Mouse (Mus musculus): ENCODE measurements at regions not wholly inside any gene's neighbourhood (a gene's known extent, or its start where the extent isn't known, plus 50 kb on each side); places are given as distances from the start of the nearest gene placed in this dataset.
"Not testable (repeated sequence)": the region's sequence is repeated elsewhere in the genome, so short reads cannot be mapped to it uniquely, and the experiment has no call there.

GRCm38 (mm10) chr15:25229807-25230206 is 183.8 kb downstream of the Basp1 start:
- no peak overlapping the region for H3K9ac ChIP-seq
- no peaks in the 10 kb centered on the region for H3K36me3 ChIP-seq (replicated peaks; ENCODE audit: control insufficient read depth, insufficient read depth)
- no peak overlapping the region for H3K4me3 ChIP-seq (replicated peaks; ENCODE audit: low read length)
- DNase-seq (ENCODE audit: low spot score): no peak
- WGBS: 84% methylated on average over 11 of the region's 11 CpGs
- no peaks in the 10 kb centered on the region for H3K27me3 ChIP-seq (ENCODE audit: control insufficient read depth, insufficient read depth, low read length)
- no peaks in the 10 kb centered on the region for H3K4me1 ChIP-seq (replicated peaks; ENCODE audit: control insufficient read depth, insufficient read depth, low read length)
- no peak overlapping the region for H3K27ac ChIP-seq
- no peak overlapping the region for H3K4me2 ChIP-seq (replicated peaks)
- ATAC-seq (ENCODE audit: low FRiP score): no peak; the same call in 1 of the 2 replicates
- no peaks in the 10 kb centered on the region for H3K9me3 ChIP-seq (ENCODE audit: control insufficient read depth, low read length)

GRCm38 (mm10) chr15:25227496-25227895 is 186.1 kb downstream of the Basp1 start:
- ATAC-seq (ENCODE audit: low FRiP score): no peak
- Histone ChIP-seq H3K4me2 (replicated peaks) (no peak overlapping the region), H3K27me3 (ENCODE audit: control insufficient read depth, insufficient read depth, low read length) (no peaks in the 10 kb centered on the region), H3K36me3 (replicated peaks; ENCODE audit: control insufficient read depth, insufficient read depth) (no peaks in the 10 kb centered on the region), H3K4me3 (replicated peaks; ENCODE audit: low read length) (no peak overlapping the region), H3K4me1 (replicated peaks; ENCODE audit: control insufficient read depth, insufficient read depth, low read length) (no peaks in the 10 kb centered on the region), H3K9me3 (ENCODE audit: control insufficient read depth, low read length) (no peaks in the 10 kb centered on the region), H3K27ac (no peak overlapping the region), H3K9ac (no peak overlapping the region)
- 60% methylated on average over 7 of the region's 7 CpGs for WGBS
- no peak for DNase-seq (ENCODE audit: low spot score)

- ATAC-seq (ENCODE audit: low FRiP score) (no peak), DNase-seq (ENCODE audit: low spot score) (no peak)
- H3K27me3 ChIP-seq (ENCODE audit: control insufficient read depth, insufficient read depth, low read length): no peaks in the 10 kb centered on the region
- H3K4me3 ChIP-seq (replicated peaks; ENCODE audit: low read length): no peak overlapping the region
- no peaks in the 10 kb centered on the region for H3K4me1 ChIP-seq (replicated peaks; ENCODE audit: control insufficient read depth, insufficient read depth, low read length)
- H3K27ac ChIP-seq: no peak overlapping the region
- WGBS: 25% methylated on average over 3 of the region's 3 CpGs
- no peaks in the 10 kb centered on the region for H3K36me3 ChIP-seq (replicated peaks; ENCODE audit: control insufficient read depth, insufficient read depth)
- H3K4me2 ChIP-seq (replicated peaks): no peak overlapping the region
- no peak overlapping the region for H3K9ac ChIP-seq
- no peaks in the 10 kb centered on the region for H3K9me3 ChIP-seq (ENCODE audit: control insufficient read depth, low read length)
Observed at GRCm38 (mm10) chr15:25225936-25226335, 187.6 kb downstream of the Basp1 start.

- no peak overlapping the region for H3K4me2 ChIP-seq (replicated peaks)
- H3K27me3 ChIP-seq (ENCODE audit: control insufficient read depth, insufficient read depth, low read length): no peaks in the 10 kb centered on the region
- H3K9ac ChIP-seq: no peak overlapping the region
- H3K4me1 ChIP-seq (replicated peaks; ENCODE audit: control insufficient read depth, insufficient read depth, low read length): no peaks in the 10 kb centered on the region
- no peaks in the 10 kb centered on the region for H3K9me3 ChIP-seq (ENCODE audit: control insufficient read depth, low read length)
- H3K4me3 ChIP-seq (replicated peaks; ENCODE audit: low read length): no peak overlapping the region
- no peak overlapping the region for H3K27ac ChIP-seq
- DNase-seq (ENCODE audit: low spot score) (no peak), ATAC-seq (ENCODE audit: low FRiP score) (no peak)
- 28% methylated on average over 3 of the region's 3 CpGs for WGBS
- H3K36me3 ChIP-seq (replicated peaks; ENCODE audit: control insufficient read depth, insufficient read depth): no peaks in the 10 kb centered on the region
Observed at GRCm38 (mm10) chr15:25225431-25225830, 188.1 kb downstream of the Basp1 start.

- H3K27ac ChIP-seq: no peak overlapping the region
- no peak overlapping the region for H3K9ac ChIP-seq
- ATAC-seq (ENCODE audit: low FRiP score) (no peak), DNase-seq (ENCODE audit: low spot score) (no peak)
- no peak overlapping the region for H3K4me2 ChIP-seq (replicated peaks)
- 90% methylated on average over 4 of the region's 4 CpGs for WGBS
- H3K27me3 ChIP-seq (ENCODE audit: control insufficient read depth, insufficient read depth, low read length): no peaks in the 10 kb centered on the region
- H3K4me1 ChIP-seq (replicated peaks; ENCODE audit: control insufficient read depth, insufficient read depth, low read length): no peaks in the 10 kb centered on the region
- H3K4me3 ChIP-seq (replicated peaks; ENCODE audit: low read length): no peak overlapping the region
- H3K9me3 ChIP-seq (ENCODE audit: control insufficient read depth, low read length): no peaks in the 10 kb centered on the region
- no peaks in the 10 kb centered on the region for H3K36me3 ChIP-seq (replicated peaks; ENCODE audit: control insufficient read depth, insufficient read depth)
Observed at GRCm38 (mm10) chr15:25221749-25222148, 191.8 kb downstream of the Basp1 start.

- H3K27ac ChIP-seq: no peak overlapping the region
- H3K9ac ChIP-seq: no peak overlapping the region
- no peaks in the 10 kb centered on the region for H3K36me3 ChIP-seq (replicated peaks; ENCODE audit: control insufficient read depth, insufficient read depth)
- WGBS: 98% methylated on average over 1 of the region's 1 CpGs
- no peak overlapping the region for H3K4me2 ChIP-seq (replicated peaks)
- no peaks in the 10 kb centered on the region for H3K9me3 ChIP-seq (ENCODE audit: control insufficient read depth, low read length)
- no peaks in the 10 kb centered on the region for H3K4me1 ChIP-seq (replicated peaks; ENCODE audit: control insufficient read depth, insufficient read depth, low read length)
- no peaks in the 10 kb centered on the region for H3K27me3 ChIP-seq (ENCODE audit: control insufficient read depth, insufficient read depth, low read length)
- no peak for ATAC-seq (ENCODE audit: low FRiP score)
- DNase-seq (ENCODE audit: low spot score): no peak
- H3K4me3 ChIP-seq (replicated peaks; ENCODE audit: low read length): no peak overlapping the region
Observed at GRCm38 (mm10) chr15:25216375-25216774, 197.2 kb downstream of the Basp1 start.

- WGBS: 90% methylated on average over 3 of the region's 3 CpGs
Observed at GRCm38 (mm10) chr15:25202097-25202496, 211.5 kb downstream of the Basp1 start.

GRCm38 (mm10) chr15:25200249-25200648 is 213.3 kb downstream of the Basp1 start:
- not testable (repeated sequence) for H3K4me3 ChIP-seq (replicated peaks; ENCODE audit: low read length); H3K9me3 ChIP-seq (ENCODE audit: control insufficient read depth, low read length); H3K4me1 ChIP-seq (replicated peaks; ENCODE audit: control insufficient read depth, insufficient read depth, low read length); H3K27me3 ChIP-seq (ENCODE audit: control insufficient read depth, insufficient read depth, low read length); H3K9ac ChIP-seq; H3K4me2 ChIP-seq (replicated peaks); H3K27ac ChIP-seq; H3K36me3 ChIP-seq (replicated peaks; ENCODE audit: control insufficient read depth, insufficient read depth); ATAC-seq (ENCODE audit: low FRiP score); DNase-seq (ENCODE audit: low spot score)
- 95% methylated on average over 23 of the region's 23 CpGs for WGBS

More at GRCm38 (mm10) chr15:25202097-25202496, 211.5 kb downstream of the Basp1 start:
- H3K4me2 ChIP-seq (replicated peaks): no peak overlapping the region
- no peak overlapping the region for H3K9ac ChIP-seq
- no peaks in the 10 kb centered on the region for H3K27me3 ChIP-seq (ENCODE audit: control insufficient read depth, insufficient read depth, low read length)
- H3K27ac ChIP-seq: no peak overlapping the region
- H3K4me3 ChIP-seq (replicated peaks; ENCODE audit: low read length): no peak overlapping the region
- no peak for ATAC-seq (ENCODE audit: low FRiP score)
- no peaks in the 10 kb centered on the region for H3K9me3 ChIP-seq (ENCODE audit: control insufficient read depth, low read length)
- H3K36me3 ChIP-seq (replicated peaks; ENCODE audit: control insufficient read depth, insufficient read depth): no peaks in the 10 kb centered on the region
- no peaks in the 10 kb centered on the region for H3K4me1 ChIP-seq (replicated peaks; ENCODE audit: control insufficient read depth, insufficient read depth, low read length)
- no peak for DNase-seq (ENCODE audit: low spot score)

GRCm38 (mm10) chr15:25187881-25188326 is 225.7 kb downstream of the Basp1 start:
- peak; percentile 21; the same call in 1 of the 2 replicates for ATAC-seq (ENCODE audit: low FRiP score)
- no peak for DNase-seq (ENCODE audit: low spot score)
- no peak overlapping the region for H3K4me2 ChIP-seq (replicated peaks)
- no peak overlapping the region for H3K27ac ChIP-seq
- H3K9me3 ChIP-seq (ENCODE audit: control insufficient read depth, low read length): no peaks in the 10 kb centered on the region
- H3K36me3 ChIP-seq (replicated peaks; ENCODE audit: control insufficient read depth, insufficient read depth): no peaks in the 10 kb centered on the region
- H3K9ac ChIP-seq: no peak overlapping the region
- no peaks in the 10 kb centered on the region for H3K27me3 ChIP-seq (ENCODE audit: control insufficient read depth, insufficient read depth, low read length)
- H3K4me1 ChIP-seq (replicated peaks; ENCODE audit: control insufficient read depth, insufficient read depth, low read length): no peaks in the 10 kb centered on the region
- 37% methylated on average over 2 of the region's 2 CpGs for WGBS
- H3K4me3 ChIP-seq (replicated peaks; ENCODE audit: low read length): no peak overlapping the region

- no peaks in the 10 kb centered on the region for H3K9me3 ChIP-seq (ENCODE audit: control insufficient read depth, low read length)
- no peaks in the 10 kb centered on the region for H3K36me3 ChIP-seq (replicated peaks; ENCODE audit: control insufficient read depth, insufficient read depth)
- no peak overlapping the region for H3K4me2 ChIP-seq (replicated peaks)
- H3K4me1 ChIP-seq (replicated peaks; ENCODE audit: control insufficient read depth, insufficient read depth, low read length): no peaks in the 10 kb centered on the region
- DNase-seq (ENCODE audit: low spot score) (no peak), ATAC-seq (ENCODE audit: low FRiP score) (no peak)
- no peak overlapping the region for H3K4me3 ChIP-seq (replicated peaks; ENCODE audit: low read length)
- no peaks in the 10 kb centered on the region for H3K27me3 ChIP-seq (ENCODE audit: control insufficient read depth, insufficient read depth, low read length)
- H3K9ac ChIP-seq: no peak overlapping the region
- H3K27ac ChIP-seq: no peak overlapping the region
- 94% methylated on average over 6 of the region's 6 CpGs for WGBS
Observed at GRCm38 (mm10) chr15:25172755-25173154, 240.8 kb downstream of the Basp1 start.

Measured in hindbrain, embryonic 14.5 days (tissue).